ENCODE assay signal across 24 mouse cellular contexts in genomic region chr14:31964831-31965230, GRCm38 (mm10).
"Had no signal": no experiment of that assay in that cellular context is flagged by ENCODE, and none has a peak within 500 bp of the region (broad histone marks: within the 10 kb centered on the region; RNA-seq: fewer than 3 reads in every experiment).

No protein-coding gene starts in this region.

- H3K27me3 ChIP-seq: heart, embryonic 13.5 days; heart, embryonic 15.5 days; hindbrain, embryonic 13.5 days; hindbrain, embryonic 15.5 days; kidney, embryonic 15.5 days; limb, embryonic 12.5 days had no signal

- H3K9me3 ChIP-seq: heart, embryonic 10.5 days; heart, embryonic 13.5 days; heart, embryonic 15.5 days; hindbrain, embryonic 10.5 days; hindbrain, embryonic 13.5 days; hindbrain, embryonic 15.5 days; kidney, embryonic 15.5 days; limb, embryonic 10.5 days; limb, embryonic 12.5 days; liver, embryonic 13.5 days had no signal

- ATAC-seq: hindbrain, postnatal 0 days; intestine, embryonic 16.5 days had no signal

- H3K36me3 ChIP-seq: heart, embryonic 10.5 days; heart, embryonic 13.5 days; heart, embryonic 15.5 days; hindbrain, embryonic 10.5 days; hindbrain, embryonic 13.5 days; hindbrain, embryonic 15.5 days; kidney, embryonic 15.5 days; limb, embryonic 10.5 days; limb, embryonic 12.5 days; liver, embryonic 13.5 days had no signal

- DNase-seq: gastrocnemius, postnatal 14 days; heart, postnatal 4 days; kidney, adult 11 months; kidney, adult 2 months; kidney, adult 9 months; kidney, postnatal 14 days; kidney, postnatal 36 days; liver; liver, embryonic 13.5 days had no signal

- H3K4me2 ChIP-seq: heart, embryonic 13.5 days; heart, embryonic 15.5 days; hindbrain, embryonic 13.5 days; hindbrain, embryonic 15.5 days; kidney, embryonic 15.5 days; limb, embryonic 12.5 days; liver, embryonic 11.5 days; liver, embryonic 13.5 days had no signal

- H3K9ac ChIP-seq: heart, embryonic 15.5 days; hindbrain, embryonic 13.5 days; hindbrain, embryonic 15.5 days; kidney, embryonic 15.5 days; limb, embryonic 12.5 days; liver, embryonic 13.5 days had no signal

- H3K4me3 ChIP-seq: heart, embryonic 10.5 days; heart, embryonic 13.5 days; heart, embryonic 15.5 days; hindbrain, embryonic 10.5 days; hindbrain, embryonic 13.5 days; hindbrain, embryonic 15.5 days; kidney, embryonic 15.5 days; layer of hippocampus, adult 2 months; left cerebral cortex, adult 2 months; limb, embryonic 10.5 days; limb, embryonic 12.5 days; liver, embryonic 13.5 days had no signal

- H3K27ac ChIP-seq: heart, embryonic 13.5 days; hindbrain, embryonic 10.5 days; hindbrain, embryonic 13.5 days; hindbrain, embryonic 15.5 days; hindbrain, postnatal 0 days; kidney, embryonic 15.5 days; kidney, postnatal 0 days; layer of hippocampus, adult 2 months; left cerebral cortex, adult 2 months; limb, embryonic 10.5 days; limb, embryonic 12.5 days; liver, embryonic 13.5 days had no signal

- H3K4me1 ChIP-seq: hindbrain, embryonic 13.5 days; hindbrain, embryonic 15.5 days; limb, embryonic 10.5 days; limb, embryonic 12.5 days had no signal
